Mouse (Mus musculus) spleen, adult 2 months (tissue): ENCODE data around the gene Rnf167.

Experiments
- CTCF ChIP-seq: fragments of 200-500 bp; IDR thresholded peaks from 2 replicates; pipeline ENCODE4 v1.5.1; 2011; ENCODE audit warnings: mild to moderate bottlenecking, inconsistent platforms; ENCODE audit not compliant: insufficient read depth, insufficient read length, insufficient replicate concordance; ENCODE audit errors: extremely low read depth
- POLR2A ChIP-seq: fragments of 200-500 bp; IDR thresholded peaks from 2 replicates; pipeline ENCODE4 v1.6.1; 2011; ENCODE audit warnings: low read depth, low read length, inconsistent platforms

GRCm38 (mm10) chr11:70687601-70688199 lies 40.7 kb downstream of the Rnf167 start, which contains the start of gene Camta2:
- TF ChIP-seq CTCF, result peak; percentile 38; the same call in 1 of the 2 replicates
- peak; percentile 53 for TF ChIP-seq POLR2A
